Mouse (Mus musculus): ENCODE measurements around the gene Mmp14. TPM values are rescaled to one million over a fixed set of nuclear protein-coding genes. Genes with fewer than 3 reads are reported as not detected.

Mmp14 gene
- polyA plus RNA-seq, 1 experiment from 2014 or later: 53.7 TPM

- H3K36me3 ChIP-seq (ENCODE audit: control insufficient read depth, insufficient read depth): peaks cover 23% of the 10 kb centered on the region; the same call in 1 of the 2 replicates
- no peak overlapping the region; the same call in 1 of the 2 replicates for H3K27ac ChIP-seq (ENCODE audit: low read depth, low read length)
- H3K4me1 ChIP-seq (replicated peaks; ENCODE audit: control insufficient read depth, insufficient read depth, low read length): peaks cover 4% of the 10 kb centered on the region; the same call in 1 of the 2 replicates
- no peak overlapping the region for H3K4me3 ChIP-seq (ENCODE audit: low read depth, low read length)
- H3K9ac ChIP-seq (ENCODE audit: low read depth, low read length): no peak overlapping the region
- TF ChIP-seq CTCF (IDR thresholded peaks at IDR 0.05; ENCODE audit: low read depth): no peak
- no peak for ATAC-seq
- WGBS: 61% methylated on average over 7 of the region's 7 CpGs
- H3K9me3 ChIP-seq (ENCODE audit: control insufficient read depth): no peaks in the 10 kb centered on the region
- H3K4me2 ChIP-seq (replicated peaks; ENCODE audit: low read depth): no peak overlapping the region; the same call in 1 of the 2 replicates
- no peaks in the 10 kb centered on the region for H3K27me3 ChIP-seq (replicated peaks; ENCODE audit: control insufficient read depth, insufficient read depth, low read length)
Measured at GRCm38 (mm10) chr14:54398528-54398916, 32.9 kb upstream of the Mmp14 start.

GRCm38 (mm10) chr14:54398921-54399382 lies 32.5 kb upstream of the Mmp14 start:
- H3K27me3 ChIP-seq (replicated peaks; ENCODE audit: control insufficient read depth, insufficient read depth, low read length): no peaks in the 10 kb centered on the region
- no peak overlapping the region for H3K9ac ChIP-seq (ENCODE audit: low read depth, low read length)
- no peaks in the 10 kb centered on the region for H3K9me3 ChIP-seq (ENCODE audit: control insufficient read depth)
- H3K36me3 ChIP-seq (ENCODE audit: control insufficient read depth, insufficient read depth): peaks cover 23% of the 10 kb centered on the region; the same call in 1 of the 2 replicates
- no peak for ATAC-seq
- peaks cover 6% of the 10 kb centered on the region; the same call in 1 of the 2 replicates for H3K4me1 ChIP-seq (replicated peaks; ENCODE audit: control insufficient read depth, insufficient read depth, low read length)
- H3K4me2 ChIP-seq (replicated peaks; ENCODE audit: low read depth): peak overlapping the region; percentile 21
- no peak for TF ChIP-seq CTCF (IDR thresholded peaks at IDR 0.05; ENCODE audit: low read depth)
- H3K4me3 ChIP-seq (ENCODE audit: low read depth, low read length): no peak overlapping the region
- H3K27ac ChIP-seq (ENCODE audit: low read depth, low read length): no peak overlapping the region; the same call in 1 of the 2 replicates
- 39% methylated on average over 8 of the region's 8 CpGs for WGBS

- H3K4me3 ChIP-seq (ENCODE audit: low read depth, low read length): no peak overlapping the region
- WGBS: 16% methylated on average over 3 of the region's 3 CpGs
- H3K36me3 ChIP-seq (ENCODE audit: control insufficient read depth, insufficient read depth): peaks cover 26% of the 10 kb centered on the region; the same call in 1 of the 2 replicates
- peaks cover 6% of the 10 kb centered on the region; the same call in 1 of the 2 replicates for H3K4me1 ChIP-seq (replicated peaks; ENCODE audit: control insufficient read depth, insufficient read depth, low read length)
- peak; percentile 70 for ATAC-seq
- no peak overlapping the region for H3K9ac ChIP-seq (ENCODE audit: low read depth, low read length)
- H3K9me3 ChIP-seq (ENCODE audit: control insufficient read depth): no peaks in the 10 kb centered on the region
- peak overlapping the region; percentile 60 for H3K27ac ChIP-seq (ENCODE audit: low read depth, low read length)
- TF ChIP-seq CTCF (IDR thresholded peaks at IDR 0.05; ENCODE audit: low read depth): no peak
- no peaks in the 10 kb centered on the region for H3K27me3 ChIP-seq (replicated peaks; ENCODE audit: control insufficient read depth, insufficient read depth, low read length)
- peak overlapping the region; percentile 46 for H3K4me2 ChIP-seq (replicated peaks; ENCODE audit: low read depth)
Measured at GRCm38 (mm10) chr14:54401723-54402122, 29.7 kb upstream of the Mmp14 start.

- H3K4me1 ChIP-seq (replicated peaks; ENCODE audit: control insufficient read depth, insufficient read depth, low read length): peaks cover 2% of the 10 kb centered on the region; the same call in 1 of the 2 replicates
- H3K36me3 ChIP-seq (ENCODE audit: control insufficient read depth, insufficient read depth): peaks cover 12% of the 10 kb centered on the region; the same call in 1 of the 2 replicates
- no peaks in the 10 kb centered on the region for H3K9me3 ChIP-seq (ENCODE audit: control insufficient read depth)
- peak overlapping the region; percentile 46 for H3K4me3 ChIP-seq (ENCODE audit: low read depth, low read length)
- H3K27me3 ChIP-seq (replicated peaks; ENCODE audit: control insufficient read depth, insufficient read depth, low read length): no peaks in the 10 kb centered on the region
- H3K4me2 ChIP-seq (replicated peaks; ENCODE audit: low read depth): peak overlapping the region; percentile 70
- H3K27ac ChIP-seq (ENCODE audit: low read depth, low read length): peak overlapping the region; percentile 95
- peak overlapping the region; percentile 71 for H3K9ac ChIP-seq (ENCODE audit: low read depth, low read length)
- no peak; the same call in 1 of the 2 replicates for ATAC-seq
- 51% methylated on average over 25 of the region's 25 CpGs for WGBS
- TF ChIP-seq CTCF (IDR thresholded peaks at IDR 0.05; ENCODE audit: low read depth): peak; percentile 76
Measured at GRCm38 (mm10) chr14:54408336-54409056, 22.9 kb upstream of the Mmp14 start.

- Histone ChIP-seq H3K36me3 (ENCODE audit: control insufficient read depth, insufficient read depth) (peaks cover 12% of the 10 kb centered on the region; the same call in 1 of the 2 replicates), H3K27ac (ENCODE audit: low read depth, low read length) (peak overlapping the region; percentile 95), H3K4me1 (replicated peaks; ENCODE audit: control insufficient read depth, insufficient read depth, low read length) (no peaks in the 10 kb centered on the region), H3K9ac (ENCODE audit: low read depth, low read length) (peak overlapping the region; percentile 71), H3K4me2 (replicated peaks; ENCODE audit: low read depth) (peak overlapping the region; percentile 70), H3K27me3 (replicated peaks; ENCODE audit: control insufficient read depth, insufficient read depth, low read length) (no peaks in the 10 kb centered on the region), H3K9me3 (ENCODE audit: control insufficient read depth) (no peaks in the 10 kb centered on the region), H3K4me3 (ENCODE audit: low read depth, low read length) (peak overlapping the region; percentile 46)
- WGBS: 43% methylated on average over 7 of the region's 7 CpGs
- no peak for TF ChIP-seq CTCF (IDR thresholded peaks at IDR 0.05; ENCODE audit: low read depth)
- no peak for ATAC-seq
Measured at GRCm38 (mm10) chr14:54409057-54409645, 22.3 kb upstream of the Mmp14 start.

Measured in intestine, postnatal 0 days (tissue).